Mouse (Mus musculus) midbrain, embryonic 14.5 days (tissue): ENCODE results near the gene Ahcyl1. TPM values are rescaled to one million over a fixed set of nuclear protein-coding genes. Genes with fewer than 3 reads are reported as not detected.

Experiments
- ATAC-seq: fragments of 200-750 bp; cut with Nextera tagmentation; 2 replicates; pipeline ENCODE4 v1.8.0; 2017; ENCODE audit warnings: moderate number of reproducible peaks, moderate library complexity; ENCODE audit not compliant: low FRiP score, low TSS enrichment
- DNase-seq: peaks from one replicate; pipeline ENCODE4 v3.0.0-alpha.2; 2015
- H3K27ac ChIP-seq: fragments of 300-500 bp; sonication (generic); replicated peaks from 2 replicates; pipeline ENCODE4 v1.5.1; 2014; ENCODE audit warnings: mild to moderate bottlenecking, low read depth, low read length, moderate library complexity
- H3K27me3 ChIP-seq: fragments of 300-500 bp; sonication (generic); 2 replicates; pipeline ENCODE4 v1.6.1; 2014; ENCODE audit warnings: low read length, control low read depth, mixed read lengths; ENCODE audit not compliant: control insufficient read depth, insufficient read depth
- H3K36me3 ChIP-seq: fragments of 300-500 bp; sonication (generic); 2 replicates; pipeline ENCODE4 v1.6.1; 2014; ENCODE audit warnings: low read length, control low read depth; ENCODE audit not compliant: control insufficient read depth, insufficient read depth
- H3K4me1 ChIP-seq: fragments of 300-500 bp; sonication (generic); 2 replicates; pipeline ENCODE4 v1.6.1; 2014; ENCODE audit warnings: mild to moderate bottlenecking, antibody characterized with exemption, low read length, control low read depth; ENCODE audit not compliant: control insufficient read depth, insufficient read depth
- H3K4me2 ChIP-seq: fragments of 300-500 bp; sonication (generic); 2 replicates; pipeline ENCODE4 v1.6.1; 2014; ENCODE audit warnings: mild to moderate bottlenecking, low read length, moderate library complexity
- H3K4me3 ChIP-seq: fragments of 300-500 bp; sonication (generic); replicated peaks from 2 replicates; pipeline ENCODE4 v1.5.1; 2014; ENCODE audit warnings: low read depth, low read length
- H3K9ac ChIP-seq: fragments of 300-500 bp; sonication (generic); replicated peaks from 2 replicates; pipeline ENCODE4 v1.6.1; 2014; ENCODE audit warnings: mild to moderate bottlenecking, low read length, moderate library complexity
- H3K9me3 ChIP-seq: fragments of 300-500 bp; sonication (generic); 2 replicates; pipeline ENCODE4 v1.6.1; 2016; ENCODE audit warnings: low read length, control low read depth, mixed read lengths; ENCODE audit not compliant: control insufficient read depth
- WGBS: fragments of 180-500 bp; shearing (Covaris S2); extraction: QIAGEN DNeasy Blood & Tissue Kit; methylation state at CpG from one replicate; pipeline ENCODE4 v1.1.7; 2014; 5-methylcytosine and 5-hydroxymethylcytosine counted together
- polyA plus RNA-seq: library from polyadenylated mRNA; unstranded; fragments of >200 nt; fragmentation: Nextera tagmentation; extraction: Ambion mirVana; gene quantifications from 2 replicates; pipeline ENCODE4 v1.2.1, GENCODE M21; 2014

Ahcyl1 gene
- polyA plus RNA-seq, 1 experiment from 2014 or later: 142 TPM

DNA sequence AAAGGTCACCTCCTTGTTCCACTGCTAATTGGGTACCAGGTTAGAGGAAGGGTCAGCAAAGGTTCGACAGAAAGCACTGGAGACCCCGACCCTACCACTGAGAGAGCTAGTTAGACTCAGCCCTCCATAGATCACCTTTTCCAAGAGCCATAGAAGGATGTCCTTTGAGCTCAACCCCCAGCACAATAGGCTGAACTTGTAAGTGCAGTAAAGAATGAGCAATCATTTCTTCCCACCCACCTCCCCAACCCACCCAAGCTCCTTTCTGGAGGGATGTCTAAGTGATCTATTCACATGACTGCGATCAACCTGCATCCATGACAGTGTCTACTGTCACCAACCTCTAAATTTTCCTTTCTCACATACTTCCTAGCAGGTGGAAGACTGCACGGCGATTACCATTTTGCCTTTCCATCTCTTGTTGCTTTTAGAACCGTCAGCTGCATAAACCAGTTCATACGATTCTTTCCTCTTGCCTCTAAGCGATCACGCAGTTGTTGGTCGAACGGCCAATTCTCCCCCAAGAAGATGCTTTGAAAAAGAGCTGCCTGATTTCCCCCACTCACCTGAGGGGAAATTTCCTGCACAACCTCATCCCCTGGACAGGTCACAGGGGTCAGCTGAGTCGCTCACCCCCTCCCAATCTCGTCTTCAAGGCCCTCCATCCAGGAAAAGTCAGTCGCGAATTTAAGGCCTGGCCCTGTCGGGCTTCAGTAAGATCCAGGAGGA, 977 bp downstream of the Ahcyl1 start:
- Histone ChIP-seq H3K9ac (peak overlapping the region; percentile 96), H3K4me2 (peak overlapping the region; percentile 73), H3K4me1 (peaks cover 39% of the 10 kb centered on the region), H3K4me3 (peak overlapping the region; percentile 88), H3K36me3 (no peaks in the 10 kb centered on the region), H3K9me3 (no peaks in the 10 kb centered on the region), H3K27me3 (no peaks in the 10 kb centered on the region), H3K27ac (peak overlapping the region; percentile 93)
- WGBS: 4% methylated on average over 16 of the region's 16 CpGs
- peak; percentile 50 for DNase-seq
- no peak for ATAC-seq

DNA sequence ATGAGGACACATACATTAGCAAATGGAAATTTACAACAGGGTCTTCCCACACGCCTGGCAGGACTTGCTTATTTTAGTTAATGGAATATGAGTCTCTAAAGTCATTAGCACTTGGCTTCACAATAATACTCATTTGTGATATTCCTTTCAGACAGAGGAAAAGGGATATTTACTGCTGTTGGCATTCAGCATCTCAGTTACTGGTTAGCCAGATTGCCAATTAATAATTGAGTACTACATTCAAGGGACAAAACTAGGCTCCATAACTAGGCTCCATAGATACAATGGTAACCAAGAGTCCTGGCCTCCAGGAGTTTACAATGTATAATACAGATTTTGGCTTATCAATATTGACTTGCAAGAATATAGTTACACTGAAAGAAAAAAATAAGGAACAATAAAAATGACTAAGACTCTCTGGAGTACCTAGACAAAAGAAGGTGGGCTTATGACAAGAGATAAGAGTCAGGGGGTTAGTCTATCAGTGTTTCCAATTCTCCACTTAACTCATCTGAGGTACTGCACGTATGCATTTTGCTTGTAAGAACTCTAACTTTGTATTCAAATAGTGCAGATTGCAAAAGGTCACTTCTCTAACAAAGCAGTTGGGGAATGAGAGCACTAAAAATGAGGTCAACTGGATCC, 2.0 kb downstream of the Ahcyl1 start:
- Histone ChIP-seq H3K9ac (peak overlapping the region; percentile 96), H3K4me1 (peaks cover 43% of the 10 kb centered on the region), H3K36me3 (no peaks in the 10 kb centered on the region), H3K4me3 (peak overlapping the region; percentile 88), H3K9me3 (no peaks in the 10 kb centered on the region), H3K27me3 (no peaks in the 10 kb centered on the region), H3K4me2 (peak overlapping the region; percentile 73), H3K27ac (no peak overlapping the region)
- DNase-seq (no peak), ATAC-seq (no peak)
- 72% methylated on average over 2 of the region's 2 CpGs for WGBS

DNA sequence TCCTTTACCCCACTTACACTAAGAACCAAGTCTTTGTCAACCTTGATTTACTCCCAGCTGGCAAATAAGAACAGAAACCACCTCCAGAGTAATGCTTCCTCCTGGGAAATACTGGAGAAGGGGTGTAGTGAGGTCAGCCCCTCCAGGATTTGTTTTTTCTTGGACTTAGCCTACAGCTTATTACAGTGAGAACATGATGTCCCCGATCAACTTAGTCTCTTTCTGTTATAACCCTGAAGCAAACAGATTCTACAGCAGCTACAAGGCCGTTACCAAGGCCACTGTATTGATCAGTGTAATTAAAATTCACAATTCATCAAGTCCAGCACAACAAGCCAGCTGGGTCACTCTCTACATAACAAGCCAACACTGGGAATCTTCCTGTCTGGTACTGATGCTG, 6.0 kb downstream of the Ahcyl1 start:
- Histone ChIP-seq H3K4me1 (peaks cover 43% of the 10 kb centered on the region), H3K36me3 (no peaks in the 10 kb centered on the region), H3K4me3 (no peak overlapping the region), H3K4me2 (no peak overlapping the region), H3K9ac (no peak overlapping the region), H3K9me3 (no peaks in the 10 kb centered on the region), H3K27me3 (no peaks in the 10 kb centered on the region), H3K27ac (no peak overlapping the region)
- WGBS: 60% methylated on average over 2 of the region's 2 CpGs
- DNase-seq (peak; percentile 4), ATAC-seq (no peak)

DNA sequence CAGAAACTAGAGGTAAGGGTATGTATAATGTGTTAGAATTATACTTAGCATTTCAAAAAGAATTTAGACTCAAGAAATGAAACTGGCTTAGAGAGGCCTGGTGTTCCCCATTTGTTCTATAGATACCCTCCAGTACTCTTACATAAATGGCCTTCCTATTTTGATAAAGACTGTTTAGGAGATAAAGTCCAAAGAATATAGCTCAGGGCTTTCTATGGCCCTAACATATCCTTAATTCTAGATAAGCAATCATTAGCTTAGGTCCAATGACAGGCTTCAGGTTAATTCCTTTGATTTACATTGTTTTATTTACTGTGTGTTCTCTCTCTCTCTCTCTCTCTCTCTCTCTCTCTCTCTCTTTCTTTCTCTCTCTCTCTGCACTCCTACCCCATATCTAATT, 7.1 kb downstream of the Ahcyl1 start:
- no peak overlapping the region for H3K9ac ChIP-seq
- no peak overlapping the region for H3K27ac ChIP-seq
- H3K9me3 ChIP-seq: no peaks in the 10 kb centered on the region

DNA sequence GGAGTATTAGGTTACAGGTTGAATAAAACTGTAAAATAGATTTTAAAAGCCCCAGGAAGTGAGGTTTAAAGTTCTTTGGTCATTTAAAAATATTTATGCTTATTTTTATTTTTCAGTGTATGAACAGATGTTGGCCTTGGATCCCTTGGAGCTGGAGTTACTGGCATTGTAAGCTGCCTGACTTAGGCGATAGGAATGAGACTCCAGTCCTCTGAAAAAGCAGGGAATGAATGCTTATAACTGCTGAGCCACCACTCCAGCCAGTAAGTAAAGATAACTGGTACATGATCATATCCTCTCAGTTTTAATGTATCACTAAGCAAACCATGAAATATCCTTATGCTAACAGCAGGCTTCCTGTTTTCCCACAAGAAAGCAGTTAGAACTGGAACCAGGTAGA, 8.1 kb downstream of the Ahcyl1 start:
- Histone ChIP-seq H3K9ac (no peak overlapping the region), H3K27me3 (no peaks in the 10 kb centered on the region), H3K36me3 (no peaks in the 10 kb centered on the region), H3K4me3 (no peak overlapping the region), H3K4me2 (no peak overlapping the region), H3K9me3 (no peaks in the 10 kb centered on the region), H3K27ac (no peak overlapping the region), H3K4me1 (peaks cover 24% of the 10 kb centered on the region)
- no peak for ATAC-seq
- no peak for DNase-seq
- 76% methylated on average over 1 of the region's 1 CpGs for WGBS

More for the DNA sequence above, 7.1 kb downstream of the Ahcyl1 start:
- DNase-seq (no peak), ATAC-seq (no peak)
- H3K27me3 ChIP-seq: no peaks in the 10 kb centered on the region
- H3K4me3 ChIP-seq: no peak overlapping the region
- no peaks in the 10 kb centered on the region for H3K36me3 ChIP-seq
- no peak overlapping the region for H3K4me2 ChIP-seq
- H3K4me1 ChIP-seq: peaks cover 34% of the 10 kb centered on the region

DNA sequence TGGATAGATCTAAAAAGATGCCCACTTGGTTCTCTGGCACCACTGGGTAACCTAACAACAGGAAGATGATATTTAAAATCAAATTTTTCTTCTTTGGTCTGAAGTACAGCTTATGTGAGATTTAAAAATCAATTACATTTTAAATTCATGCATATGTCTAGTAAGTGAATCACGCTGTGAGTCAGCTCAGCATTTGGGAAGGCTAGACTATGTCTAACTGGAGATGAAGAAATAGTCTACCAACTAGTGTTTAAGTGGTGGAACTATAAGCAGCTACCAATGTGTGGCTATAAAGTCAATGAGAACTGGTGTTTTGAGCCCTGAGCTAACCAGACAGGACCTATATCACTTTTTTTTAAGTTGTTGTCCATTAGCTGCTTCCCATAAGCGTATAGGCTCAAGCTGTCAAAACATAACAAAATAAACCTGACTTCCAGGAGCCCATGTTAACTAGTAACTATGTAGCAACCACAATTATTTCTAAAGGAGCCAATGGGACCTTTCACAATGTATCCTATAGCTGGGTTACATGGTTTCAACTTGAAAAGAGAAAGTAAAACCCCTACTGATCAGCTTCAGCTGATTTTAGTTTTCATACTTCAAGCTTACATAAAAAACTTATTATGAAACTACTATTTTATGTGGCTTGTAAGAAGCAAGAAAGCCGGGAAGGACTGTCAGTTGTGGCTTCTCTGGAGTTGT, 9.9 kb downstream of the Ahcyl1 start:
- H3K4me1 ChIP-seq: peaks cover 13% of the 10 kb centered on the region
- 91% methylated on average over 3 of the region's 3 CpGs for WGBS
- no peaks in the 10 kb centered on the region for H3K36me3 ChIP-seq
- no peak overlapping the region for H3K4me2 ChIP-seq
- H3K9me3 ChIP-seq: no peaks in the 10 kb centered on the region
- H3K27me3 ChIP-seq: no peaks in the 10 kb centered on the region
- ATAC-seq (no peak), DNase-seq (no peak)
- H3K27ac ChIP-seq: no peak overlapping the region
- no peak overlapping the region for H3K9ac ChIP-seq
- H3K4me3 ChIP-seq: no peak overlapping the region

DNA sequence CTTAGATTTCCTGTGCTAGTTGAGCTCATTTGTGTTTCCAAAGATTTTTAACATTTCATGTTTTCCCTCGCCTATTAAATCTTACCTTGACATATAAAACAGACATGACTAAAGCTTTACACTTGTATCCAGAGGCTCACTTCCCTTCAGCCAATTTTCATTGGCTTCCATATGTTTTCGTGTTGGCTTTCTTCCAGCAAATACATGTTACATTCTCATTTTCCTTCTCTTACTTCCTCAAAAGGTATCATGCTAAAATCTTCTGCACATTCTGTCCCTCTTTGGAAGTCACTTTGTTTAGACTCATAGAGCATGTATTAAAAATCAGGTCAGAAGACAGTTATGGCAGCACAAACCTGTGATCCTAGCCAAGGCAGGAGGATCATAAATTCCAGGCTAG, 10.7 kb downstream of the Ahcyl1 start:
- ATAC-seq (no peak), DNase-seq (no peak)
- H3K4me3 ChIP-seq: no peak overlapping the region
- no peaks in the 10 kb centered on the region for H3K36me3 ChIP-seq
- no peak overlapping the region for H3K9ac ChIP-seq
- H3K27ac ChIP-seq: no peak overlapping the region
- H3K4me1 ChIP-seq: peaks cover 10% of the 10 kb centered on the region
- H3K9me3 ChIP-seq: no peaks in the 10 kb centered on the region
- no peaks in the 10 kb centered on the region for H3K27me3 ChIP-seq
- H3K4me2 ChIP-seq: no peak overlapping the region
- WGBS: 92% methylated on average over 2 of the region's 2 CpGs

DNA sequence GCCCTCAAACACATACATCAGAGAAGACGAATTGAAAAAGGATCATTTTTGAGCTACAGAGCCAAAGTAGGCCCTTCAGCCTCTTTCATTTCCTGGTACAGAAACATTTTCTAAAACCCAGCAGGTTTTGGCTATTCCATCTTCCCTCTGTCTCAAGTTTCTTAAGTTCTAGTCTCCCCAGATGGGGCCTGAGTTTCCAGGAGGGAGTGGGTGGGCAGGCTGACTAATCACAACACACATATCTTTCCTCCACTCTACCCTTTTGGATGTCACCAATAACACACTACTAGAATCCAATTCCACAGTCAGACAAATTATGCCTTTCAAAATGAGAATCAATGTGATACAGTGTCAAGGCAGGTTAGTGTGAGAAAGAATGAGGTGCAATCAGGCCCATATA, 12.8 kb downstream of the Ahcyl1 start:
- ATAC-seq (no peak), DNase-seq (no peak)
- Histone ChIP-seq H3K27me3 (no peaks in the 10 kb centered on the region), H3K27ac (no peak overlapping the region), H3K36me3 (no peaks in the 10 kb centered on the region), H3K9ac (no peak overlapping the region), H3K4me1 (peaks cover 4% of the 10 kb centered on the region; the same call in 1 of the 2 replicates), H3K4me2 (no peak overlapping the region), H3K4me3 (no peak overlapping the region), H3K9me3 (no peaks in the 10 kb centered on the region)
- 95% methylated on average over 1 of the region's 1 CpGs for WGBS
